Mouse (Mus musculus) cortical plate, adult 2 months (tissue): ENCODE results near the gene Dlst.

Experiments used
- CTCF ChIP-seq: fragments of 200-500 bp; IDR thresholded peaks from 2 replicates; pipeline ENCODE4 v1.5.1; 2011; ENCODE audit warnings: mild to moderate bottlenecking, control low read depth, low read length; ENCODE audit not compliant: insufficient read depth; ENCODE audit errors: extremely low read depth
- POLR2A ChIP-seq: fragments of 200-500 bp; IDR thresholded peaks from 2 replicates; pipeline ENCODE4 v1.6.1; 2011; ENCODE audit warnings: mild to moderate bottlenecking, low read length, control low read depth; ENCODE audit not compliant: insufficient read depth; ENCODE audit errors: extremely low read depth

DNA sequence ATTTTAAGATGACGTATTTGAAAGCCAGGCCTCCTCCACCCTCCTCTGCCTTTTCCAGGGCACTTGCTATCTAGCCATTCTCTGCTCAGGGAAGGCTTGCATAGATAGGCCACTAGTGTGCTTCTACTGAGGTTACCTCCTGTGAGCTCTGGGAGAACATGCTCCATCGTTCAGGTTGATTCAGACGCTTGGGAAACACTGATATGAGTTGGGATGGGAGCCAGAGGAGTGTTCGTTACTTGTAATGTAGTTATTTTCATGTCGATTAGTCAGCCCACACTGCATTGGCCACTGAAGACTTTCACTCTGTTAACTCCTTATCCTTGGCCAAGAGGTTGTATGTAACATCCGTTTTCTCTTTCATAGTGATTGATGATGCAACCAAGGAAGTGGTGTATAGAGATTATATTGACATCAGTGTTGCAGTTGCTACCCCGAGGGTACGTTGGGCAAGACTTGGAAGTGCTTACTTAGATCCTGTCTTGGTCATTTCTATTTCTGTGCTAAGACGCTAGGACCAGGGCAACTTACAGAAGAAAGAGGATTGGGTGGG lies 18.9 kb downstream of the Dlst start:
- TF ChIP-seq POLR2A (no peak), CTCF (no peak)
